Mouse (Mus musculus): ENCODE measurements around the gene Ldha.

- no peak for TF ChIP-seq CTCF (IDR thresholded peaks at IDR 0.05; ENCODE audit: extremely low read depth, insufficient read length, insufficient replicate concordance, low read depth, low read length)
- no peak for TF ChIP-seq POLR2A (IDR thresholded peaks at IDR 0.05; ENCODE audit: low read depth, low read length)
These were observed 1.4 kb upstream of the Ldha start for GRCm38 (mm10) chr7:46839861-46840260.
